Mouse (Mus musculus) E14TG2a.4 (cell line): ENCODE measurements around the gene Hsf5.

Experiments used
- CTCF ChIP-seq: conservative IDR thresholded peaks from 2 replicates; pipeline ENCODE4 v1.5.1; 2014; ENCODE audit warnings: low read length
- NANOG ChIP-seq: IDR thresholded peaks from 2 replicates; pipeline ENCODE4 v1.6.1; 2014; ENCODE audit warnings: borderline replicate concordance, low read length, mixed read lengths
- POU5F1 ChIP-seq: IDR thresholded peaks from 2 replicates; pipeline ENCODE4 v1.6.1; 2014; ENCODE audit warnings: low read length, borderline replicate concordance

GRCm38 (mm10) chr11:87615551-87615950 is 1.4 kb upstream of the Hsf5 start:
- TF ChIP-seq CTCF (no peak), POU5F1 (no peak), NANOG (no peak)
